Mouse (Mus musculus) liver, embryonic 15.5 days (tissue): ENCODE results near the gene Trpv3. TPM values are rescaled to one million over a fixed set of nuclear protein-coding genes. Genes with fewer than 3 reads are reported as not detected.

Source experiments
- ATAC-seq: fragments of 200-750 bp; cut with Nextera tagmentation; 2 replicates; pipeline ENCODE4 v1.8.0; 2017; ENCODE audit warnings: moderate number of reproducible peaks, mild to moderate bottlenecking, moderate library complexity; ENCODE audit not compliant: insufficient read depth
- H3K27ac ChIP-seq: fragments of 300-500 bp; sonication (generic); replicated peaks from 2 replicates; pipeline ENCODE4 v1.5.1; 2015; ENCODE audit warnings: mild to moderate bottlenecking, inconsistent platforms
- H3K27me3 ChIP-seq: fragments of 300-500 bp; sonication (generic); 2 replicates; pipeline ENCODE4 v1.6.1; 2015; ENCODE audit warnings: mild to moderate bottlenecking, inconsistent platforms
- H3K36me3 ChIP-seq: fragments of 300-500 bp; sonication (generic); replicated peaks from 2 replicates; pipeline ENCODE4 v1.6.1; 2015; ENCODE audit warnings: moderate library complexity, mild to moderate bottlenecking, inconsistent platforms
- H3K4me1 ChIP-seq: fragments of 300-500 bp; sonication (generic); replicated peaks from 2 replicates; pipeline ENCODE4 v1.6.1; 2015; ENCODE audit warnings: inconsistent platforms
- H3K4me2 ChIP-seq: fragments of 300-500 bp; sonication (generic); 2 replicates; pipeline ENCODE4 v1.6.1; 2015; ENCODE audit warnings: moderate library complexity, mild to moderate bottlenecking, inconsistent platforms
- H3K4me3 ChIP-seq: fragments of 300-500 bp; sonication (generic); replicated peaks from 2 replicates; pipeline ENCODE4 v1.5.1; 2015; ENCODE audit warnings: mild to moderate bottlenecking, inconsistent platforms
- H3K9ac ChIP-seq: fragments of 300-500 bp; sonication (generic); 2 replicates; pipeline ENCODE4 v1.6.1; 2015; ENCODE audit warnings: moderate library complexity, mild to moderate bottlenecking, inconsistent platforms
- H3K9me3 ChIP-seq: fragments of 300-500 bp; sonication (generic); replicated peaks from 2 replicates; pipeline ENCODE4 v1.6.1; 2016; ENCODE audit warnings: inconsistent platforms
- WGBS: fragments of 180-500 bp; shearing (Covaris S2); methylation state at CpG from one replicate; pipeline ENCODE4 v1.1.7; 2015; ENCODE audit warnings: mixed read lengths; ENCODE audit not compliant: insufficient replicate concordance; 5-methylcytosine and 5-hydroxymethylcytosine counted together
- polyA plus RNA-seq: library from polyadenylated mRNA; unstranded; fragments of >200 nt; fragmentation: Nextera tagmentation; extraction: Ambion mirVana; gene quantifications from 2 replicates; pipeline ENCODE4 v1.2.1, GENCODE M21; 2015

Trpv3 gene
- polyA plus RNA-seq, 1 experiment from 2014 or later, result 0.02 TPM

DNA sequence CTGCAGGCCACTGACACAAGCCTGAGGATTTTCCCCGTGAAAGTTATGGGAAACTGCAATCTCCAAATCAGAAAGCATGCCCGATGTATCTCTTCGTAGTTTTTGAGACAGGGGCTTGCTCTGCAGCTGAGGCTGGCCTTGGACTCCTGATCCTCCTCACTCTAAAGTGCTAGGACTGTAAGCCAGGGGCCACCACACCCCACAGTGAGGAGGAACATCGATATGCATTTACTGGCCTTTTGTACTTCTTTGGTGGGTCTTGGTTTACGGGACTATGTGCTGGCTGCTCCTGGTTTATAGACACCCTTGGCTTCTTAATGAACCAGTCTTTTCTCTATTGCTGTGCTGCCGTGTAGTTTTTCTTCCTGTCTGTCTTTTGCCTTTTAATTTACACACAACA, 25.0 kb upstream of the Trpv3 start:
- Histone ChIP-seq H3K4me2 (no peak overlapping the region), H3K4me3 (no peak overlapping the region), H3K27ac (no peak overlapping the region), H3K9me3 (no peaks in the 10 kb centered on the region), H3K27me3 (no peaks in the 10 kb centered on the region), H3K9ac (no peak overlapping the region), H3K36me3 (no peaks in the 10 kb centered on the region), H3K4me1 (no peaks in the 10 kb centered on the region)
- no peak for ATAC-seq
- WGBS, result 69% methylated on average over 6 of the region's 6 CpGs

DNA sequence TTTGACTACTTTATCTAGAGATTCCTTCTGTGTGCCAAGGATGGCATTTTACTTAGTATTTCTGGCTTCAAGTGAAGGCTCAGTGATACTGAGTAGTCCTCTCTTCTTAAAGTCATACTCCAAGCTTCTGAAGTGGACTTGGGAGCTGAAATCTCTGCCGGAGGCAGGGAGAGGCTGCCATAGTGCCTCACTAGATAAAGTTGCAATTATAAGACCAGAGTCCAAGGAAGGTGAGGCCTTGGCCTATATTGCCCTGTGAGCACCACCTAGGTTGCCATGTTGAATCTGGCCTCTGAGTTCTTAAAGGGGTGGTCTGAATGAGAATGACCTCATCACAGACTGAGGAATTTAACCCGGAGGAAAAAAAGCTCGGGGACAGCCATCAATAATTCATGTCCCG, 24.4 kb upstream of the Trpv3 start:
- no peak for ATAC-seq
- Histone ChIP-seq H3K4me3 (no peak overlapping the region), H3K4me2 (no peak overlapping the region), H3K27ac (no peak overlapping the region), H3K9me3 (no peaks in the 10 kb centered on the region), H3K36me3 (no peaks in the 10 kb centered on the region), H3K4me1 (no peaks in the 10 kb centered on the region), H3K9ac (no peak overlapping the region), H3K27me3 (no peaks in the 10 kb centered on the region)
- 70% methylated on average over 4 of the region's 4 CpGs for WGBS

DNA sequence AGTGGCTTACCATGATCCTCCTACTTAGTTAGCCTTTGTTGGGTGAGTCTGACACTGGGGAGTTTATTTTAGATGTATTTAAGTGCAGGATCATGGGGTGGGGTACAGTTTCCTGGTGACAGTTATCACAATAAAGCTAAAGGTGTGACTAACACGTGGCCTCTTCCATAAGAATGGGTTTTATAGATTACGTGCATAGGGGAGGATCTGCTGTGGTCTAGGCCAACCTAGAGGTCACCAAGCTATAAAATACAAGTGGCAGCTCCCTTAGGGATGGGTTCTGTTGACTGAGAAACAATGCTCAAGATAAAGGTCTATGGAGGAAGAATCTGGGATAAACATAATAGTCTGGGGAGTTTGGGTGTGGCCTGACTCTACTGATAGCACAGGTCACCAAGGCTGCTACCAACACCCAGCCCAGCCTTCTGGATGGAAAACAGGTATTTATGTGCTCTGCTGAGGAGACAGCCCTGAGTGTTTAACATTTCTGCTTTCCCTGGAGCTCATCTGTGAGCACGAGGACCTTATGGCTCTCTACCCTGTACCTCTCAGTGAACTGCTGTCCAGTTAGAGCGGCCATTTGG, 9.7 kb upstream of the Trpv3 start:
- Histone ChIP-seq H3K9me3 (no peaks in the 10 kb centered on the region), H3K4me1 (no peaks in the 10 kb centered on the region), H3K27ac (no peak overlapping the region), H3K27me3 (no peaks in the 10 kb centered on the region), H3K4me3 (no peak overlapping the region), H3K9ac (no peak overlapping the region), H3K4me2 (no peak overlapping the region), H3K36me3 (no peaks in the 10 kb centered on the region)
- ATAC-seq, result no peak
- 57% methylated on average over 4 of the region's 4 CpGs for WGBS

DNA sequence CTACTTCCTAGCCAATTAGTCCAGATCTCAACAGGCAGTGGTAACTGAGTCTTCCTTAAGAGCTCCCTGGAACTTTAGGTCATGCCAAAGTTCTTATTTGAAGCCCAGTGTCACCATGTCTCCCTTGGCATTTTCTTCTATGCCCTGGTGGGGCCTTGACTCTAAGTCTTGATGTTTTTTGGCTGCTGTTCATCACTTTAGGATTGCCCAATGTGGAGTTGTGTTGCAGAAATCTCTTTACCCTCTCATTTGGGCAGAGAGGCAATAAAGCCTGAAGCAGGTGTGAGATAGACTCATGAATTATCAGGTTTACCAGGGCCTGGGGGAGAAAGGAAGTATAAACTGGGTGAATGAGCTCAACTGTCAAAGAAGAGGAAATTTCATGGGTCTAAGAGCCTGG, 8.5 kb upstream of the Trpv3 start:
- Histone ChIP-seq H3K4me3 (no peak overlapping the region), H3K9ac (no peak overlapping the region), H3K36me3 (no peaks in the 10 kb centered on the region), H3K27ac (no peak overlapping the region), H3K4me1 (no peaks in the 10 kb centered on the region), H3K9me3 (no peaks in the 10 kb centered on the region), H3K27me3 (no peaks in the 10 kb centered on the region), H3K4me2 (no peak overlapping the region)
- no peak for ATAC-seq

GRCm38 (mm10) chr11:73260457-73260856, 6.7 kb upstream of the Trpv3 start:
- 38% methylated on average over 3 of the region's 3 CpGs for WGBS
- ATAC-seq, result no peak
- H3K27me3 ChIP-seq, result no peaks in the 10 kb centered on the region

GRCm38 (mm10) chr11:73261385-73261784, 5.8 kb upstream of the Trpv3 start:
- no peaks in the 10 kb centered on the region for H3K4me1 ChIP-seq
- H3K4me3 ChIP-seq, result no peak overlapping the region
- H3K36me3 ChIP-seq, result no peaks in the 10 kb centered on the region
- no peak overlapping the region for H3K4me2 ChIP-seq
- ATAC-seq, result no peak
- WGBS, result 82% methylated on average over 1 of the region's 1 CpGs
- H3K27ac ChIP-seq, result no peak overlapping the region
- no peaks in the 10 kb centered on the region for H3K27me3 ChIP-seq
- H3K9ac ChIP-seq, result no peak overlapping the region
- no peaks in the 10 kb centered on the region for H3K9me3 ChIP-seq

More at GRCm38 (mm10) chr11:73260457-73260856, 6.7 kb upstream of the Trpv3 start:
- H3K9me3 ChIP-seq, result no peaks in the 10 kb centered on the region
- H3K4me2 ChIP-seq, result no peak overlapping the region
- H3K36me3 ChIP-seq, result no peaks in the 10 kb centered on the region
- H3K9ac ChIP-seq, result no peak overlapping the region
- no peak overlapping the region for H3K4me3 ChIP-seq
- no peaks in the 10 kb centered on the region for H3K4me1 ChIP-seq
- H3K27ac ChIP-seq, result no peak overlapping the region

GRCm38 (mm10) chr11:73274821-73275220, 7.6 kb downstream of the Trpv3 start:
- H3K9me3 ChIP-seq, result no peaks in the 10 kb centered on the region
- 27% methylated on average over 2 of the region's 2 CpGs for WGBS
- H3K4me2 ChIP-seq, result no peak overlapping the region

DNA sequence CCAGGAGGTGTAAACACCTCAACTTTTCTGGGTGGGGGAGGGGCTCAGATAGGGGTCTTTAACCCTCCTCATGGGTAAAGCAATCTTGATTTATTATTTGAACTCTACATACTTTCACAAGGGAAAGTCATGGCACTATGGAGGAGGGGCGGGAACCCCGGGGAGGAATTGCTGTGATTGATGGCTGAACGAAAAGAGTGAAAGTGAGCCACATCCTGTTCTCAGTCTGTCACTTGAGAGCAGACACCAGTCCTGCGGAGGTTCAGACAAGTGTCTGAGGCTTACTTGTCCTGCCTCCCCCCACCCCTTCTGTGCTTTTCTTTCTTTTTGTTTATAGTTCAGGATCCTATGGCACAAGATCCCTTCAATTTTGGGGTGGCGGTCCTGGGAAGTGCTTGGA, 13.5 kb downstream of the Trpv3 start:
- no peaks in the 10 kb centered on the region for H3K36me3 ChIP-seq
- no peak overlapping the region for H3K9ac ChIP-seq
- H3K9me3 ChIP-seq, result no peaks in the 10 kb centered on the region
- no peak overlapping the region for H3K4me2 ChIP-seq
- no peaks in the 10 kb centered on the region for H3K27me3 ChIP-seq
- no peaks in the 10 kb centered on the region for H3K4me1 ChIP-seq
- H3K27ac ChIP-seq, result no peak overlapping the region
- 26% methylated on average over 5 of the region's 5 CpGs for WGBS
- H3K4me3 ChIP-seq, result no peak overlapping the region
- no peak for ATAC-seq

More at GRCm38 (mm10) chr11:73274821-73275220, 7.6 kb downstream of the Trpv3 start:
- H3K36me3 ChIP-seq, result no peaks in the 10 kb centered on the region
- ATAC-seq, result no peak
- no peak overlapping the region for H3K4me3 ChIP-seq
- H3K27ac ChIP-seq, result no peak overlapping the region
- no peaks in the 10 kb centered on the region for H3K27me3 ChIP-seq
- H3K4me1 ChIP-seq, result no peaks in the 10 kb centered on the region
- no peak overlapping the region for H3K9ac ChIP-seq

GRCm38 (mm10) chr11:73281528-73282027, 14.4 kb downstream of the Trpv3 start:
- no peaks in the 10 kb centered on the region for H3K27me3 ChIP-seq
- WGBS, result 2% methylated on average over 16 of the region's 16 CpGs
- H3K4me1 ChIP-seq, result no peaks in the 10 kb centered on the region
- H3K4me3 ChIP-seq, result no peak overlapping the region
- H3K27ac ChIP-seq, result no peak overlapping the region
- H3K9ac ChIP-seq, result no peak overlapping the region
- H3K36me3 ChIP-seq, result no peaks in the 10 kb centered on the region
- peak overlapping the region; percentile 49 for H3K4me2 ChIP-seq
- no peaks in the 10 kb centered on the region for H3K9me3 ChIP-seq
- 0 out of 2 replicates have a peak, but pooled peaks have one; percentile 25 for ATAC-seq

DNA sequence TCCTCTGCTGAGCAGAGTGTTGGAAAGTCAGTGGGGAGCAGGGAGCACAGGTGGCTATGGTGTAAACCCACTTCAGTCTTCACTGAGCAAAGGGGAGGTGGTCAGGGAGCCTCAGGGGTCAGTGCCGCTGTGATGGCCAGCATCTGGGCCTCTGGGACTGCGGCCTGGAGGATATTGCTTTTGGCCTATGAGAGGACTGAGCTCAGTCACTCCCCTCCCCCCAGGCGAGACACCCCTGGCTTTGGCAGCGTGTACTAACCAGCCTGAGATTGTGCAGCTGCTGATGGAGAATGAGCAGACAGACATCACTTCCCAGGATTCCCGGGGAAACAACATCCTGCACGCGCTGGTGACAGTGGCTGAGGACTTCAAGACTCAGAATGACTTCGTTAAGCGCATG, 16.2 kb downstream of the Trpv3 start:
- H3K36me3 ChIP-seq, result no peaks in the 10 kb centered on the region
- no peaks in the 10 kb centered on the region for H3K4me1 ChIP-seq
- no peaks in the 10 kb centered on the region for H3K27me3 ChIP-seq
- H3K4me3 ChIP-seq, result no peak overlapping the region
- H3K4me2 ChIP-seq, result no peak overlapping the region
- H3K27ac ChIP-seq, result no peak overlapping the region
- H3K9ac ChIP-seq, result no peak overlapping the region
- no peak for ATAC-seq
- no peaks in the 10 kb centered on the region for H3K9me3 ChIP-seq
- WGBS, result 55% methylated on average over 9 of the region's 9 CpGs

GRCm38 (mm10) chr11:73283926-73284325, 16.7 kb downstream of the Trpv3 start:
- Histone ChIP-seq H3K27me3 (no peaks in the 10 kb centered on the region), H3K27ac (no peak overlapping the region), H3K36me3 (no peaks in the 10 kb centered on the region), H3K4me1 (no peaks in the 10 kb centered on the region), H3K4me3 (no peak overlapping the region), H3K9me3 (no peaks in the 10 kb centered on the region), H3K4me2 (no peak overlapping the region), H3K9ac (no peak overlapping the region)
- 42% methylated on average over 1 of the region's 1 CpGs for WGBS
- ATAC-seq, result no peak

- no peaks in the 10 kb centered on the region for H3K9me3 ChIP-seq
- H3K4me1 ChIP-seq, result no peaks in the 10 kb centered on the region
- no peak overlapping the region for H3K9ac ChIP-seq
- ATAC-seq, result no peak
- H3K4me3 ChIP-seq, result no peak overlapping the region
- H3K36me3 ChIP-seq, result no peaks in the 10 kb centered on the region
- H3K27ac ChIP-seq, result no peak overlapping the region
- no peaks in the 10 kb centered on the region for H3K27me3 ChIP-seq
- H3K4me2 ChIP-seq, result no peak overlapping the region
Observed at GRCm38 (mm10) chr11:73284351-73284750, 17.2 kb downstream of the Trpv3 start.
